Mouse (Mus musculus) gastrocnemius, postnatal 25 days (tissue): Measurements from ENCODE around the gene Zfp217. TPM values are rescaled to one million over a fixed set of nuclear protein-coding genes. Genes with fewer than 3 reads are reported as not detected.
A peak's percentile ranks its signal among the peaks of the same experiment; 100 is the strongest.

Source experiments
- DNase-seq: peaks from one replicate; pipeline ENCODE4 v3.0.0; 2022
- total RNA-seq, 2 experiments: library from RNA; stranded (reverse); gene quantifications; 1 replicate in 1 of 2; 2 replicates in 1 of 2; pipeline ENCODE4 v1.2.3; 2021

Gene Zfp217
- total RNA-seq, 2 experiments from 2014 or later: 7.0 to 7.2 TPM

DNA sequence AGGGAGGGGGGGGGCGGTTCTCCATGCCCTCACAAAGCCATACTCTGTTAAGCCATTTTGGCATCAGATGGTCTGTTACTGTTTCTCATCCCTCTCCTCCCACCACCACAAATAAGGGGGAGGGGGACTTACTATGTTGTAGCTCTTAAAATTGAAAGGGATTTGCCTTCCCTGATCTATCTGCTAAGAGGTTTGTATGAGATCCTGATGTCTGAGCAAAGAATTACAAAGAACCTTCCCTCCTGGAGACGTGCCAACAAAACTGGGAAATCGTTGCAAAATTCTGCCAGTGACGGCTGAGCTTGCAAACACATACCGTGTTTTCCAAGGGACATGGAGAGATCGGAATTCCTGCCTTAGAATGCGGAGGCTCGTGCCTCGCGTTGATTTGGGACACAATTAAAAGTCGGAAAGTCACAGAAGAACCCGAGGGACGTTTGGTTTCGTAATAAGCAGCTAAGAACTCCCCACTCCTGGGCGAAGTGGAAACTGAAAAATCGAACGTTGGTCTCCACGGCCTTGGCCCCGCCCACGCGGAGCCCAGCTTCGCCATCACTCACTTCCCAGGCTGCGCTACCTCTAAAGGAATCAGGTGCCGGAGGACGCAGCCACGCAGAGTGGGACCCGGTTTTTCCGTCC is 14.7 kb downstream of the Zfp217 start:
- peak; percentile 69 for DNase-seq

DNA sequence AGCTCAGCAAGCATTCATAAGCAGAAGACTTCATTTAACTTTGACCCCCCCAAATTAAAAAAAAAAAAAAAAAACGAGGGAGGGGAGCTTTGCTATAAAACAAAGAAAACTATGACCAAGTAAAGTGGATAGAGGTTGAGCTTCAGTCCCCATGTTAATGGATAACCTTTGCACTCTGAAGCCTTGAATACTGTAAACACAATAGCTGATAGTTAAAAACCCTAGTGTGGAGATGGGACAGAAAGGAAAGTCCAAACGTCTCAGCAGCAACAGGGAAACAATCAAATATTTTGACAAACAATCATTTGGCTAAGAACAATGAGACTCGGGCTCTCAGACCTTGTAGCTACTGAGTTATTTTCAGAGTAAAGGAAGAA is 15.2 kb downstream of the Zfp217 start:
- no peak for DNase-seq

DNA sequence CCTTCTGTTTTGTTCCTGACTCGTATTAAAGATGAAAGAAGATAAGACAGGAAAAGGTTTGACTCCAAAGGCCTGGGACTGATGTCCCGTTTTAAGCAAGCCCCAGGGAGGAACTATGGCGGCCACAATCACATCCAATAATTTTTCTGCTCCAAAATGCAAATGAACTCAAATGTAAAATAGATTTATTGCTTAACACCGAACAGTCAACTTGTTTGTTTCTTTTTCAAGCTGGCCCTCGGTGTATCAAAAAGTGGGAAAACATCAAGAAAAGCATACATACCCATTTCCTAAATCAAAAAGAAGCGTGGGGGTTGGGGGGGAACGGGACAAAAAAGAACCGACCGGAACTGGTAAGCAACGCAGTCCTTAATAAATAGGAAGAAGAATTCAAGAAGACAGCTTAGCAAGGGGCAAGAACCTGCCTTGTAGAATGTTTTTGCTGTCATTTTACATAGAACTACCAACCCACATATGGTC is 15.9 kb downstream of the Zfp217 start:
- DNase-seq: no peak

DNA sequence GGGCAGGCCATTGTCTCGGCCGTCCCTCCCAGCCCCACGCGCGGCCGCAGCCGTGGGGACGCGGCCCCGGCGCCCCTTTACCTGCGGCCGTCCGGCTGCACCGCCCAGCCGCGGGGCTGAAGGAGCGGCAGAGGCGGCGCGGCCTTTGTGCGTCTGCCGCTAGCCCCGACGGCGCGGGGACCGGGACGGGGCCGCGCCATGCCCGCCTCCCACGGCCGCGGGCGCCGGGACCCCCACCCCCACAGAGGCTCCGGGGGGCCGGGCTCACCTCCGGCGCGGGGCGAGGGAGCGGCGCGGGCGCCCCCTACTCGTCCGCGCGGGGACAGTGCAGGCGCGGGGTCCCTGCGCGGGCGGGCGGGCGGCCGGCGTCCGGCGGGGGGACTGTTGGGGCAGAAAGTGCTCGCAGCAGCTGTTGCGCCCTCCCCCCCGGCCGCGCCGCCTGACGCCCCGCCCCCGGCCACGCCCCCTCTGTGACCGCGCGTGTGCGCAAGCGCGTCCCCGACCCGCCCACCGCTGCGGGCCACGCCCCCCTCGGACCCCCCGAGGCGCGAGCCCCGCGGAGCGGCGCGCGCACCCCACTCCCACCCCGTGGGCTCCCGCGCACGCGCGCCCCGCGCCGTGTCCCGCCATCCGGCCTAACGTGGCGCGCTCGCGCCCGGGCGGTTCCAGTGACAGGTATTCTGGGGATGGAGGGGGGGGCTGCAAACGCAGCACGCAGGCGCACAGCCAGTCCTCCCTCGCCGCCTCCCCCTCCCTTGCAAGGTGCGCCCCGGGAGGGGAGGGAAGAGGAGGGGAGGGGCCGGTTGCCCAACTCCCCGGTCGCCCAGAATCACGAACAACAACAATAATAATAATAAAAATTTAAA is 16.9 kb downstream of the Zfp217 start:
- peak; percentile 84 for DNase-seq

DNA sequence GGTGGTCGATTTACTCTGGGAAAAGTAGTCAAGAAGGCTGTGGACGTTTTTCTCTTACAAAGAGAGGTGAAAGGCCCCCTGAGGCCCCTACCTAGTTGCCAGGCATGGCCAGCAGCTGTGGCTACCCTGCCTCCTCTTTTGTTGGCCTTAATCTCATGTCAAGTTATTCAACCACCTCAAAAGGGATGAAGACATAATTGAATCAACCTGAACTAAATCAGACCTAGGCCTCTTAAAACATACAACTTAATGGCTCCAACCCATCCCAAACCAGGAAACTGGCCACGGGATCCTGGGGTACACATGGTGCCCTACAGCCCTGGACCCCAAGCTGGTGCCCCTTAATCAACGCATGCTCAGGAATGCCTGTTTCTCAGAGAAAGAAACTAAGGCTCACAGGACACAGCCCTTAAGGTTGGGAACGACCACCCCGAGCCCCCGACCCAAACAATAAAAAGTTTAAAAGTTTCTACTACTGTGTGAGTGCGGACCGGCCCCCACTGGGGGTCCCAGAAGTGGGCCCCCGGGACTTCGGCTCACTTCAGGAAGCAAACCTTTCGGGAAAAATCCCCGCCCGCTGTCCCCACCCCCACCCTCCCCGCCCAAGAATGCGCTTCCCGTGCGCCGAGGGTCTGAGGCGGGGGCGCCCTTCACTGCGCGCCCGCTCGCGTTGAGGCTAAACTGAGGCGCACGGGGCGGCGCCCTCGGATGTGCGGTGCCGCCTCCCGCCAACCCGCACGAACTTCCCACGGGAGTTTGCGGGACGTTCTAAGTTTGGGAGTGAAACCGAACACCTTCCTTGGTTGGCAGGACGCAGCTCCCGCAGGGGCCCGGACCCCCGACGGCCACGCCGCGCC is 17.8 kb downstream of the Zfp217 start:
- DNase-seq: peak; percentile 48

DNA sequence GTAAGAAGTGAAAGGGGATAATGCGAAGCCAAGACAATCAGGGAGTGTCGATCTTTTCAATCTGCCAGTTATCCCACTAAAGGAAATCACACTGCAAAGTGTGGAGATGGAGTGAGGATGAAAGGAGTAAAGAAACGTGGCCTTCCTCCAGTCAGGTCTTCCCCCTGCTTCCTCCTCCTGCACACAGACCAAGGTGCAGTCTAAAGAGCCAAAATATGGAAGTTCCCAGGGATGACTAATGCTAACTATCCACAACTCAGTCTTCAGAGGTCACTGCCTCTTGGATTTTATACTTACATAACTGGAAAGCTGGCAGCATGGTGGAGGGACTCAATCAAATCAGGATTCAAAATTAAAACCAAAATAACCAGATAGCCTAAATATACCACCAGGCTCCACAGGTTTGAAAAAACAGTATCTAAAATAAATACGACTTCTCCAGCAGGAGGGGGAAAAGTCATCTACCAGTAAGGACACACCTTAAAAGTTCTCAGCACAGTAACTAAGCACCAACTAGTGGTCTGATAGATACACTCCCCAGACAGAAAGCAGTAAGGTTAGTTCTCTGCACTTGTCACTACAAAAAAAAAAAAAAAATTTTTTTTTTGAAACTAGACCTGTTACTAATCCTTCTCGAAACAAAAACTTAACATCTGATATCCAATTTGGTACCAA is 18.5 kb downstream of the Zfp217 start:
- no peak for DNase-seq

DNA sequence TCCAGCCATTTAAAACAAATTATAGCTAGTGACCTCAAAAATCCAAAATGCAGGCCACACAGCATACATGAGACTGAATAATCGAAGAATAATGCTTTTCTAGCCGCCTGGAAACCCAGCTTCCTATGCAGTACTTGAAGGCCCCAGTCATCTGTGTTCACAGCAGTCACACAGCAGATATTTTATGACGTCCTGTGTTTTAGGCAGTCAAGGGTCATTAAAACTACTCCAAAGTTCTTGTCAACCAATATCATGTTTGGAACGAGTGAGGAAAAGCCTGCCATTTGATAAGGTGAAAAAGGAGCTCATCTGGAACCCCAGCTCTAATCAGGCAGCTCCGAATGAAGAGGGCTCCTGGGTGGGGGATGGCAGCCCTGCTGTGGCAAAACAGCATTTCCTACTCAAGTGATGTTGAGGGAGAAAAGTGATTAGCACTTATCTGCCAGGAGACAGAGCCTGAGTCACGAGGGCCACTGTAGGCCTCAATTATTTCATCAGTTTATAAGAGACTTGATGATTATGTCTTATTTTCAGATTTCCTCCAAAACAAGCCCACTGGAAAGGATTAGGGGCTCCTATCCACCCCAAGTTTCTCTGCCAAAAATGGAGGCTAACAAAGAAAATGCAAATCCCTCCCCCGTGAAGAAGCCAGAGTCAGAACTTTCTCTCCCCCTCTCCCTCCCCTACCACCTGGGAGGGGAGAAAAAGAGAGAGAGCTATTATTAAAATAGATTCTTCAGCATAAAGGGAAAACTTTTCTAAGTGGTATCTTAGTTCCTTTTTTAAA is 19.2 kb downstream of the Zfp217 start:
- DNase-seq: no peak

DNA sequence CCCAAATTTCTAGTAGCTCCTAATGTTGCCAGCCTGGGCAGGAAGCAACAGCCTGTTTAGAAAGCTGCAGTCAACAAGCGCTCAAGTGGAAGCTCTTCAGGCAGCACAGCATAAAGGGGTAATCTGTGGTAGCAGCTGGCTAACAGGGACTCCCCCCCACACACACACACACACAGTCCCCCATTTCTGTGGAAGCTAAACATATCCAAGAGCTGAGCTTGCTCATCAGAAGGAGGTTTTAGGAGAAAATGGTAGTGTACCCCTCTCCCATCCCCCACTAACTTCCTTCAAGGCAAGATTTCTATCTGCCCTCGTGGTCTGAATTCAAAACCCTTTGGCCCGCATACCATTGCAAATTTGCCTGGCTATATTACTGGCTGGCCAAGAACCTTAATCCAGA is 20.4 kb downstream of the Zfp217 start:
- DNase-seq: no peak

DNA sequence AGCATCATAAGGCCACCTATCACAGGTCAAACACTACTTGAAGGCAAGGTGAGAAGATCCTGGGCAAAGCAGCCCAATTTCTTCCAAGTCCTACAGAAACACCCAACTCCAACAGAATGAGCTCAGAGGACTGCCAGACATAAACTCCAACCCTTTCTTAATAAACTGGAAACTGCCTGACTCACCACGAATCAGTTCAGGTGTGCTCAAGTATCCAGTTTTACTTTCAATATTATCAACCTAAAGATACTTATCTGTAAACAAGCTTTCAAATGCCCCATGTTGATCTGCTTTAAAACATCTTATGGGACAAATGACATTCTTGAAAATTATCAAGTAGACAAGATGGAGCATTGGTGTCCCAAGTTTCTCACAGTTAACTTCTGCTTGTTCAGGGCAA is 21.6 kb downstream of the Zfp217 start:
- no peak for DNase-seq

DNA sequence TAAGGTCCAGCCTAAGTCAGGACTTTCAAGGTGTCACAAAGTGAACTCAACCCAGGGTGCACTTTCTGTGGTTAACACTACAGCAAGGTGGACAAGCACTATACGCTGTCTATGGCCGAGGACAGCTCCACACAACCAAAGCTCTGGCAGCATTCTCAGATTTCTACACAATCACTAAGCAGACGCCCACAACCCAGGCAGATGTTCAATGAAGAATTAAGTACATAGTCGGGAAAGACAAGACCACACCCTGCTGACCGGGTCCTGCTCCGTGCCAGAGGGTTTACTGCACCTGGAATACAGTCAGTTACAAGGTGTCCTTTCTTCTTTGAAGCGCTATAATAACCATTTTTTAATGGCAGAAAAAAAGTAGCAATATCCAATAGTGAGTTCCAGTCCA is 25.7 kb downstream of the Zfp217 start:
- no peak for DNase-seq

DNA sequence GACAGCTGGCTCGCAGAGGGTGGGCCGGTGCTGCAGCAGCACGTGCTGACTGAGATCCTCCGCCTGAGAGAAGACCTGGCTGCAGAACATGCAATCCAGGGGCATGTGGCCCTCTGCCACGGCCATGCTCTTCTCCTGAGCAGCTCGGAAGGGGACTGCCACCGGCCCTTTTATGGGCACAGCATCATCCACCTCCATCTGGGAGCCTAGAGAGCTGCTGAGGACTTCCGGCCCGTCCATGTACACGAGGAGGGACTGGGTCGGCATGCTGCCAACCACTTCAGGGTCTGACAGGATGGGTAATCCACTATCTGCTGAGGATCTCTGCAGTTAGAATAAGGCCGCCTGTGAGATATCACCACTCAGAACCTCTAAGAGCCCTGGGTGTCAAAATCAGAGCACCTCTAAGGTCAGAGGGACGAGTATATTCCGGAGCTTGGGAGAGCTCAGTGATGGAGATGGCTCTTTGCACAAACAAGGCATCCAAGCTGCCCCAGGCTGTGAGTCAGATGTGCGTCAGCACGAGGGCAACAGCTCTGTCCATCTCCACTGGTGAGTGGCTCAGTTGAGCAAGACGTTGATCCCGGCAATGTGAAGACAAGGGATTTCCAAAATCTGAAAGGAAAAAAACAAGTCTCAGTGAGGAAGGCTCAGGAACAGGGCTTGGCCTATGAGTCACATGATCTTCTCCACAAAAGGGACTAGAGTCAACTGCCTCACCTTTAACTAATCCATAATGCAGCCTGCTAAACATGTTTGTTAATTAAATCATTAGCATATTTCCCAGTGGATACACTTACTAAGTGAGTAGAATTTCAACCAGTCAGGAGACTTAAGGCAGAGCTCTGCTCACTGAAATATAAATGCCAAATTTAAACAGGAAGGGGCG is 27.5 kb downstream of the Zfp217 start:
- DNase-seq: no peak

DNA sequence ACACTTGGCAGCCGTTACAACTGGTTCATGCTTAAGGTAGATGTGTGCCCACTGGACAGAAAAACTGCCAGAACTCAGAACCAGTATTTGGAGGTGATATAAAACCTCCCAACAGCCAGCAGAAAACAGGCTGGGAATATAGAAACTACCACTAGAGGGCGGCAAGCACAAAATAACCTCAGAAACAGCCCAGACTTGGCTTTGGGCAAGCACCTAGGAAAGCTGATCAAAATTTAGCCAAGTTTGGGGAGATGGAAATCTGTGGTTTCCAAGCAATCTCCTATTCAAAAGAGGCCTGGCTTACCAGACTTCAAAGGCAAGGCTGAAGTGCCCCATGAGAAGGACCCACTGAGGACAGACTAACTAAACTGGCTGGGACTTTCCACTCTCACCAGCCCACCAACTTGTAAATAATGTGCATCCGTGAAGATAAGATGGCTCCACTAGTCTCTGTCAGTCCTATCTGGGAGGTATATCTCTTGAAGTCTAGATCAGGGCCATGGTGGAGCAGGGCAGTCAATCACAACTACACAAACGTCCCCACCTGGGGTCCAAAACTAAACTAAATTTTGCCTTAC is 31.1 kb downstream of the Zfp217 start:
- DNase-seq: peak; percentile 37

DNA sequence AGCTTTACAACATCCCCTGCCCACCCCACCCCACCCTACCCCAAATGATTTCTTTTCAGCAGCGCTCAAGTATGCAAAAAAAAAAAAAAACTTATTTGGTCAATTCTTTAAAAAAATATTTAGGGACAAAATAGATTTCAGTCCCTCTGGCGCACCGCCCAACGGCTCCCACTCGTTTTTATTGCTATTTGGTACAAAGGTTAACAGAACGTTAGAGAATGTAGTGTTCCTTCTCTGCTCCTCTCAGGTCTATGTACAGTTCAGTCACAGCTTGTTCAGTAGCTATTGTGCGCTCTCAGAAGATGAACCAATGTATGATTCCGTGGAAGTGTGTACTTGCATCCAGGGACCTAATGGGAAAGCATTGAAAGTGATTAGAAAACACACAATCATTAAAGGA is 37.6 kb downstream of the Zfp217 start:
- no peak for DNase-seq

DNA sequence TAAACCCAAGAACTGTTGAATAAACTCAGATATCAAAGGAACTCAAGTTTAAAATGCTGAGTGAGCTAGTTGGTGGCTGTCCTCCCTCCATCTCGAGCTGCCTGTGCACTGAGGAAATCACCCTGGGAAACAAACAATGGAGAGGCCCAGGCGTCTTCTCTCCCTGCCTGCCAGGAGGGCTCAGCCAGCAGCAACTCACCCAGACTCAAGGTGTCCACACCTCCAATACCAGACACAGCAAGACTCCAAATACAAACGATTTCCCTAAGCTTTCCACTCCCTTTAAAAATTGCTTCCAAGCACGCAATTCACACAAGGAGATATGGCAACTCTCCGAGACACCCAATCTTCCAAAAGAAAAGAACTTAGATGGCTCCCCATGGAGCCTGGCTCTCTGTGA is 38.4 kb downstream of the Zfp217 start:
- DNase-seq: no peak

DNA sequence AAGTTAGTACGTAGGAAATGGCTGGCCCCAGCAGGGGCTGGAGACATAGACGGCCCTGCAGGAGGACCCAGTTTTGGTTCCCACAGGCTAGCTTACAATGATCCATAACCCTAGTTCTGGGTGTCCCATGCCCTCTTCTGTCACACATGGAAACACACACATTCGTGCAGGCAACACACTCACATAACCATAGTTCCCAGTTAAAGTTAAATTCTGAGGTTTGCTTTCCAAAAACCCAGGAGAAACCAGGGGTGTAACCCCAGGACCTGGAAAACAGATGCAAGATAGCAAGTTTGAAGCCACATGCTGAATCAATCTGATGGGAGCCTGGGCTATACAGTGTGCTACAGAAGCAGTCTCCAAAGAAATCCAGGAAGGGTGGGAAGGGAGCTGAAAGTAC is 40.1 kb downstream of the Zfp217 start:
- no peak for DNase-seq

DNA sequence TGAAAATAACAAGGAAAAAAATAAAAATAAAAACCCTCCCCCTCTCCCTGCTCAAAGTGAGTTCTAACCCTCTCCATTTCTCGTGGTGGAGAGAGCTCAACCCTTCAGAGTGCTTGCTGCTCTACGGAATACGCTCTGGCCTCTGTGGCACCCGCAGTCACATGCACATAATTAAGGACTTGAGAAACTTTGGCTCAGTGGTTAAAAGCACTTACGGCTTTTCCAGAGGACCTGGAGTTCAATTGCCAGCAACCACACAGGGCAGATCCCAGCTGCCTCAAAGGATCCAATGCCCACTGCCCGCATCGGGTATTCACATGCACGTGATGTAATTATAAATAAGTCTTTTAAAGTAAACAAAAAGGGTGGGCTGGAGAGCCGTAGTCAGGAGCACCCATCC is 41.9 kb downstream of the Zfp217 start:
- DNase-seq: no peak

DNA sequence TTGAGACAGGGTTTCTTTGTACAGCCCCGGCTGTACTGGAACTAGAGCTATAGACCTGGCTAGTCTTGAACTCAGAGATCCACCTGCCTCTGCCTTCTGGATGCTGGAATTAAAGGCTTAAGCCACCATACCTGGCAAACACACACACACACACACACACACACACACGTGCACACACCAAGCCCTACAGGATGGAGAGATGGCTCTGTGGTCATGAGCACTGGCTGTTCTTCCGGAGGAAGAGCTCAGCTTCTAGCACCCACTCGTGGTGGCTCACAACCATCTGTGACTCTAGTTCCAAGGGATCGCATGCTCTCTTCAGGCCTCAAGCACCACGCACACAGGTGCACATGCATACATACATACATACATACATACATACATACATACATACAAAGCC is 43.5 kb downstream of the Zfp217 start:
- no peak for DNase-seq

DNA sequence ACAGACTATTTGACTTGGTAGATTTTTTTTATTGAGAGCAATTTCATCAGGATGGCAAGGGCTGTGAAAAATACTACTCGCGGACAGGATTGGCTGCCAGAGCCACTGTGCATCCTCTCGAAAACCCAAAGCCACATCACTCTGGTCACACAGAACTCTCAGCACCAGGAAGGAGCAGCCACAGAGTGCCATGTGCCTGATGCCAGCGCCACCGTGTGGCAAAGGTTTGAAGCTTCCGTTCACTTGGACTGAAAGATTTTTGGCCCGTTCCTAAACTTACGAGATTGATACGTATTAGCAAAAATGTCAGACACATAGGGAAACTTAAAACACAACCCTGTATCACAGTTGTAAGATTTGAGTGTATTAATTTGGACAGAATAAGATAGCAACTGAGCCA is 44.1 kb downstream of the Zfp217 start:
- DNase-seq: no peak

DNA sequence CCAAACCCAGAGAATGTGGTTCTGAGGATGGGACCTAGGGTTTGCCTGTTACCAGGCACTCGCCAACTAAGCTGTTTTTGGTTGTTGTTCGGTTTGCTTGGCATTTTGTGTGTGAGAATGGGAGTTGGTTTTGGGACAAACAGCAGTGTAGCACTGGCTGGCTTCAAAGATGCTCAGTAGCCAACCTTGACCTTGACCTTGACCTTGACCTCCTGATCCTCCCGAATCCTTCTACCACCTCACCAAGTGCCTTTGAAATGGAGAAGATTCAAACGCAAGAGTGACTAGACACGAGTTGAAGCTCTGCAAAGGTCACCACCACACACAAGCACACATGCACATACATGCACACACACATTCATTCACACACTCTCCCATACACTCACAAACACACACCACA is 44.6 kb downstream of the Zfp217 start:
- DNase-seq: no peak

DNA sequence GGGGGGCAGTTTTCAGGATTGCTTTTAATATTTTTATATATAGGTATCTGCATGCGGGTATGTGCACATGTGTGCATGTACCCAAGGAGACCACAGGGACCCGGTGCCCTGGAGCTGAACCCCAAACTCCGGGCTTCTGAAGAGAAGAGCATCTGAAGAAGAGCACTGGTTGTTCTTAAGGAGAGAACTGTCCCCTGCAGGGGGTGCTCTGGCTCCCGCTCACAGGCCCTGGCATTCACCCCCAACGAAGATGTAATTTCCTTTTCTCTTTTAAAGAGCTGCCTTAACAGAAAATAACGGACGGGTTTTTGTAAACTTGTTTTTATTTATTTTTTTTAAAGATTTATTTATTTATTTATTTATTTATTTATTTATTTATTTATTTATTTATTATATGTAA is 46.0 kb downstream of the Zfp217 start:
- DNase-seq: no peak
